Mouse (Mus musculus): Measurements from ENCODE around the gene Nell2.
"Not testable (repeated sequence)": the region's sequence is repeated elsewhere in the genome, so short reads cannot be mapped to it uniquely, and the experiment has no call there.

The Nell2 gene

GRCm38 (mm10) chr15:95527948-95528861, at the start of gene Nell2:
TSS of gene Nell2 (minus strand) at chr15:95528559.
- peak; percentile 13 for DNase-seq

GRCm38 (mm10) chr15:95574661-95575060, 46.3 kb upstream of the Nell2 start:
- peak; percentile 7 for DNase-seq

- DNase-seq, result no peak
These were observed 41.2 kb upstream of the Nell2 start for GRCm38 (mm10) chr15:95569606-95570005.

- no peak for DNase-seq
These were observed 36.8 kb upstream of the Nell2 start for GRCm38 (mm10) chr15:95565160-95565559.

GRCm38 (mm10) chr15:95561303-95561702, 32.9 kb upstream of the Nell2 start:
- DNase-seq, result no peak

- DNase-seq, result no peak
These were observed 21.7 kb upstream of the Nell2 start for GRCm38 (mm10) chr15:95550011-95550410.

GRCm38 (mm10) chr15:95542632-95543031, 14.3 kb upstream of the Nell2 start:
- DNase-seq, result no peak

- no peak for DNase-seq
These were observed 8.4 kb upstream of the Nell2 start for GRCm38 (mm10) chr15:95536724-95537123.

GRCm38 (mm10) chr15:95536230-95536629, 7.9 kb upstream of the Nell2 start:
- no peak for DNase-seq

GRCm38 (mm10) chr15:95534644-95535043, 6.3 kb upstream of the Nell2 start:
- no peak for DNase-seq

GRCm38 (mm10) chr15:95527461-95527947, 855 bp downstream of the Nell2 start:
- no peak for DNase-seq

GRCm38 (mm10) chr15:95526626-95527411, 1.5 kb downstream of the Nell2 start:
- DNase-seq, result no peak

- peak; percentile 18 for DNase-seq
These were observed 2.4 kb downstream of the Nell2 start for GRCm38 (mm10) chr15:95525997-95526396.

- no peak for DNase-seq
These were observed 10.2 kb downstream of the Nell2 start for GRCm38 (mm10) chr15:95518204-95518603.

GRCm38 (mm10) chr15:95513306-95513705, 15.1 kb downstream of the Nell2 start:
- DNase-seq, result not testable (repeated sequence)

GRCm38 (mm10) chr15:95495666-95496065, 32.7 kb downstream of the Nell2 start:
- DNase-seq, result no peak

- no peak for DNase-seq
These were observed 33.2 kb downstream of the Nell2 start for GRCm38 (mm10) chr15:95495193-95495592.

- no peak for DNase-seq
These were observed 36.2 kb downstream of the Nell2 start for GRCm38 (mm10) chr15:95492201-95492600.

- DNase-seq, result no peak
These were observed 39.2 kb downstream of the Nell2 start for GRCm38 (mm10) chr15:95489174-95489573.

- DNase-seq, result no peak
These were observed 40.4 kb downstream of the Nell2 start for GRCm38 (mm10) chr15:95487961-95488360.

GRCm38 (mm10) chr15:95482002-95482401, 46.4 kb downstream of the Nell2 start:
- no peak for DNase-seq

- DNase-seq, result no peak
These were observed 46.8 kb downstream of the Nell2 start for GRCm38 (mm10) chr15:95481585-95481984.

GRCm38 (mm10) chr15:95476440-95476839, 51.9 kb downstream of the Nell2 start:
- DNase-seq, result no peak

- DNase-seq, result no peak
These were observed 54.4 kb downstream of the Nell2 start for GRCm38 (mm10) chr15:95473976-95474375.
